Mouse (Mus musculus): Measurements from ENCODE around the gene Faf1. TPM values are rescaled to one million over a fixed set of nuclear protein-coding genes. Genes with fewer than 3 reads are reported as not detected.

Gene Faf1
- total RNA-seq, 1 experiment: 52.3 TPM

- peak; percentile 21 for DNase-seq (ENCODE audit: low read depth, low spot score)
- no peaks in the 10 kb centered on the region for H3K9me3 ChIP-seq (ENCODE audit: control insufficient read depth, insufficient read depth, low read depth, low read length)
- H3K4me1 ChIP-seq (ENCODE audit: control insufficient read depth in 2 of 2, insufficient read depth in 2 of 2, low read length in 2 of 2, poor library complexity in 1 of 2): no peaks in the 10 kb centered on the region
- H3K9ac ChIP-seq (ENCODE audit: insufficient read depth, low read depth, low read length, poor library complexity, severe bottlenecking): 0 out of 2 replicates have a peak overlapping the region, but pooled peaks have one; percentile 9
- no peaks in the 10 kb centered on the region for H3K36me3 ChIP-seq (ENCODE audit: control insufficient read depth, insufficient read depth, low read length, poor library complexity, severe bottlenecking)
- TF ChIP-seq CHD2 (IDR thresholded peaks at IDR 0.05; ENCODE audit: low read depth, low read length) (no peak), HCFC1 (IDR thresholded peaks at IDR 0.05; ENCODE audit: borderline replicate concordance, insufficient read depth, low read length) (0 out of 2 replicates have a peak, but pooled peaks have one; percentile 18), ZNF384 (IDR thresholded peaks at IDR 0.05; ENCODE audit: low read depth, low read length) (no peak), MAFK (IDR thresholded peaks at IDR 0.05; ENCODE audit: insufficient read depth, low read depth, low read length) (no peak), ZC3H11A (IDR thresholded peaks at IDR 0.05; ENCODE audit: borderline replicate concordance, low read depth, low read length) (no peak)
- no peak overlapping the region for H3K27ac ChIP-seq (ENCODE audit: insufficient read depth, low read depth, low read length, poor library complexity, severe bottlenecking)
- peak overlapping the region; percentile 58 to 59 for H3K4me3 ChIP-seq (ENCODE audit: insufficient read depth in 1 of 2, low read depth in 1 of 2, low read length in 2 of 2, poor library complexity in 1 of 2, severe bottlenecking in 1 of 2)
- in situ Hi-C loops (cut with MboI; ENCODE audit: low sequenced_read_pairs in 2 of 2, unreplicated experiment in 2 of 2): loop anchor here (5.0 kb wide), 2 partner anchors 320 to 325 kb away; partner anchors contain the start of gene Dmrta2 (in 1 of the 2)
Measured at GRCm38 (mm10) chr4:109657021-109657850, 19.2 kb upstream of the Faf1 start.

DNA sequence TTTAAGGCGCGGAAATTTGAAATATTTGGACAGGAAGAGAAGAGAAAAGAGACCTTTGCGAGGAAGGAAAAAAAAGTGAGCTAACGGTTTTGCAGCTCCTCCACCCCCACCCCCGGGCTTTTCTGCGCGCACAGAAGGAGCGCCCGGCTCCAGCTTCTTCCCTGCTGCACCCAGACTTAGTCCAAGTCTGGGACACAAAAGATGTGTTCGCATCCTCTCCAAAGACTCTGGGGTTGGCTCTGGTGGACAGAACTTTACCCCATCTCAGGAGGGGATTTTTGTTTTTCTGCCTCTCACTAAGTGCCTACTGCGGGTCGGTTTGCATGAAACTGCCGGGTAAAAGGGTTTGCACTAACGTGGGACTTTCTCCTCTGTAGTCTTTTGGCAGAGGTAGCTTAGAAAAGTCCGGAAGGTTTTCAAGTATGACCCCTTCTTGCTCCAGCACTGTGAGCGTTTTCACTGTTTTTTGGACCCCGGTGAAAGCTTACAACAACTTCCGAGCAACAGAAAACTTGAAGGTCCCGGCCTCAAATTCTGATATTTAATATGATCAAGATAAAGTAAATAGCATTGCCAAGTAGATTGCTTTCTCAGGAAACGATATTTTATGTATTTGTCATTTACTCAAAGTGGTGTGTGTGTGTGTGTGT lies 18.4 kb upstream of the Faf1 start:
- no peak for TF ChIP-seq HCFC1 (IDR thresholded peaks at IDR 0.05; ENCODE audit: borderline replicate concordance, insufficient read depth, low read length)
- no peak for TF ChIP-seq ZC3H11A (IDR thresholded peaks at IDR 0.05; ENCODE audit: borderline replicate concordance, low read depth, low read length)
- no peak for TF ChIP-seq MAFK (IDR thresholded peaks at IDR 0.05; ENCODE audit: insufficient read depth, low read depth, low read length)
- no peak for TF ChIP-seq CHD2 (IDR thresholded peaks at IDR 0.05; ENCODE audit: low read depth, low read length)
- no peak for TF ChIP-seq ZNF384 (IDR thresholded peaks at IDR 0.05; ENCODE audit: low read depth, low read length)
- Histone ChIP-seq H3K36me3 (ENCODE audit: control insufficient read depth, insufficient read depth, low read length, poor library complexity, severe bottlenecking) (no peaks in the 10 kb centered on the region), H3K27ac (ENCODE audit: insufficient read depth, low read depth, low read length, poor library complexity, severe bottlenecking) (no peak overlapping the region), H3K9ac (ENCODE audit: insufficient read depth, low read depth, low read length, poor library complexity, severe bottlenecking) (no peak overlapping the region), H3K4me1 (ENCODE audit: control insufficient read depth in 2 of 2, insufficient read depth in 2 of 2, low read length in 2 of 2, poor library complexity in 1 of 2) (no peaks in the 10 kb centered on the region), H3K4me3 (ENCODE audit: insufficient read depth in 1 of 2, low read depth in 1 of 2, low read length in 2 of 2, poor library complexity in 1 of 2, severe bottlenecking in 1 of 2) (peak overlapping the region; percentile 58 to 59; a peak in 3 of 4 replicates), H3K9me3 (ENCODE audit: control insufficient read depth, insufficient read depth, low read depth, low read length) (no peaks in the 10 kb centered on the region)
- peak; percentile 22 for DNase-seq (ENCODE audit: low read depth, low spot score)
- in situ Hi-C loops (cut with MboI; ENCODE audit: low sequenced_read_pairs in 2 of 2, unreplicated experiment in 2 of 2): loop anchor here (5.0 kb wide), 2 partner anchors 319 to 324 kb away; partner anchors contain the start of gene Dmrta2 (in 1 of the 2)

DNA sequence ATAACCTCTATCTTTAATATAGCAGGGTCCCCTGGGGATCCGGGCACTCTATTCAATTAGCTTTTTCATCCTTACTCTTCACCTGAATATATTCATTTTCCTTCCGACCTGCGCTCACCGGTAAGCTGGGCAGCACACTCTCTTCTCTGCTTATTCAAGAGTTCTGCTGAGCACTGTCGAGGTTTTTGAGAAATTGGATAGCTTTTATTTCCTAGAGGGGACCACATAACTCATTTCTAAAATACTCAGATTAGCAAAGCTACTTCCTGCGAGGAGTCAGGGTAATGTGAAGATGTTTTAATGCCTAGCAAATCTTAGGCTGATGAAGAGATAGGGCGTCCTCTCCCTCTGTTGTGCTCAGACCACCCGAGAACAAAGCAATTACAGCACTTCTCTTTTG lies 17.6 kb upstream of the Faf1 start:
- Histone ChIP-seq H3K27ac (ENCODE audit: insufficient read depth, low read depth, low read length, poor library complexity, severe bottlenecking) (no peak overlapping the region), H3K4me3 (ENCODE audit: insufficient read depth in 1 of 2, low read depth in 1 of 2, low read length in 2 of 2, poor library complexity in 1 of 2, severe bottlenecking in 1 of 2) (no peak overlapping the region), H3K36me3 (ENCODE audit: control insufficient read depth, insufficient read depth, low read length, poor library complexity, severe bottlenecking) (no peaks in the 10 kb centered on the region), H3K4me1 (ENCODE audit: control insufficient read depth in 2 of 2, insufficient read depth in 2 of 2, low read length in 2 of 2, poor library complexity in 1 of 2) (no peaks in the 10 kb centered on the region), H3K9me3 (ENCODE audit: control insufficient read depth, insufficient read depth, low read depth, low read length) (no peaks in the 10 kb centered on the region), H3K9ac (ENCODE audit: insufficient read depth, low read depth, low read length, poor library complexity, severe bottlenecking) (no peak overlapping the region)
- no peak for DNase-seq (ENCODE audit: low read depth, low spot score)
- no peak for TF ChIP-seq MAFK (IDR thresholded peaks at IDR 0.05; ENCODE audit: insufficient read depth, low read depth, low read length)
- TF ChIP-seq ZNF384 (IDR thresholded peaks at IDR 0.05; ENCODE audit: low read depth, low read length): no peak
- no peak for TF ChIP-seq ZC3H11A (IDR thresholded peaks at IDR 0.05; ENCODE audit: borderline replicate concordance, low read depth, low read length)
- no peak for TF ChIP-seq CHD2 (IDR thresholded peaks at IDR 0.05; ENCODE audit: low read depth, low read length)
- in situ Hi-C loops (cut with MboI; ENCODE audit: low sequenced_read_pairs in 2 of 2, unreplicated experiment in 2 of 2): loop anchor here (5.0 kb wide), 2 partner anchors 318 to 323 kb away; partner anchors contain the start of gene Dmrta2 (in 1 of the 2)

GRCm38 (mm10) chr4:109659571-109659970 lies 16.8 kb upstream of the Faf1 start:
- H3K4me1 ChIP-seq (ENCODE audit: control insufficient read depth in 2 of 2, insufficient read depth in 2 of 2, low read length in 2 of 2, poor library complexity in 1 of 2): no peaks in the 10 kb centered on the region
- no peak for DNase-seq (ENCODE audit: low read depth, low spot score)
- H3K9ac ChIP-seq (ENCODE audit: insufficient read depth, low read depth, low read length, poor library complexity, severe bottlenecking): no peak overlapping the region
- H3K27ac ChIP-seq (ENCODE audit: insufficient read depth, low read depth, low read length, poor library complexity, severe bottlenecking): no peak overlapping the region
- no peak for TF ChIP-seq MAFK (IDR thresholded peaks at IDR 0.05; ENCODE audit: insufficient read depth, low read depth, low read length)
- TF ChIP-seq HCFC1 (IDR thresholded peaks at IDR 0.05; ENCODE audit: borderline replicate concordance, insufficient read depth, low read length): no peak
- no peak for TF ChIP-seq CHD2 (IDR thresholded peaks at IDR 0.05; ENCODE audit: low read depth, low read length)
- TF ChIP-seq ZC3H11A (IDR thresholded peaks at IDR 0.05; ENCODE audit: borderline replicate concordance, low read depth, low read length): no peak
- TF ChIP-seq ZNF384 (IDR thresholded peaks at IDR 0.05; ENCODE audit: low read depth, low read length): no peak
- H3K4me3 ChIP-seq (ENCODE audit: insufficient read depth in 1 of 2, low read depth in 1 of 2, low read length in 2 of 2, poor library complexity in 1 of 2, severe bottlenecking in 1 of 2): no peak overlapping the region
- no peaks in the 10 kb centered on the region for H3K9me3 ChIP-seq (ENCODE audit: control insufficient read depth, insufficient read depth, low read depth, low read length)
- no peaks in the 10 kb centered on the region for H3K36me3 ChIP-seq (ENCODE audit: control insufficient read depth, insufficient read depth, low read length, poor library complexity, severe bottlenecking)
- in situ Hi-C loops (cut with MboI; ENCODE audit: low sequenced_read_pairs in 2 of 2, unreplicated experiment in 2 of 2): loop anchor here (5.0 kb wide), 2 partner anchors 318 to 323 kb away; partner anchors contain the start of gene Dmrta2 (in 1 of the 2)
